Mouse (Mus musculus) thymus, adult 2 months (tissue): ENCODE results near the gene Ddx10.

Source experiments
- CTCF ChIP-seq: fragments of 200-500 bp; IDR thresholded peaks from 2 replicates; pipeline ENCODE4 v1.5.1; 2012; ENCODE audit warnings: mild to moderate bottlenecking, control low read depth, low read length, moderate library complexity, borderline replicate concordance; ENCODE audit not compliant: control insufficient read depth, poor library complexity, insufficient read depth; ENCODE audit errors: extremely low read depth
- POLR2A ChIP-seq: fragments of 200-500 bp; IDR thresholded peaks from 2 replicates; pipeline ENCODE4 v1.6.1; 2012; ENCODE audit warnings: mild to moderate bottlenecking, low read length, control low read depth, moderate library complexity; ENCODE audit not compliant: control insufficient read depth, poor library complexity, insufficient read depth; ENCODE audit errors: extremely low read depth

GRCm38 (mm10) chr9:53292833-53293232 is 45.0 kb upstream of the Ddx10 start:
- no peak for TF ChIP-seq CTCF
- TF ChIP-seq POLR2A: no peak
